Mouse (Mus musculus): ENCODE measurements around the gene Frmd4b. TPM values are rescaled to one million over a fixed set of nuclear protein-coding genes. Genes with fewer than 3 reads are reported as not detected.
"Not testable (repeated sequence)": the region's sequence is repeated elsewhere in the genome, so short reads cannot be mapped to it uniquely, and the experiment has no call there.

The Frmd4b gene
- polyA plus RNA-seq, 1 experiment from 2014 or later = 13.9 TPM

- Histone ChIP-seq H3K9me3 (no peaks in the 10 kb centered on the region), H3K27ac (no peak overlapping the region), H3K4me2 (no peak overlapping the region), H3K9ac (no peak overlapping the region), H3K36me3 (no peaks in the 10 kb centered on the region), H3K4me1 (no peaks in the 10 kb centered on the region), H3K27me3 (no peaks in the 10 kb centered on the region), H3K4me3 (no peak overlapping the region)
- 87% methylated on average over 10 of the region's 10 CpGs for WGBS
- ATAC-seq (ENCODE audit: insufficient number of reproducible peaks, low FRiP score, low TSS enrichment, low read depth) = no peak
Observed at GRCm38 (mm10) chr6:97431309-97432004, 185.9 kb downstream of the Frmd4b start.

- H3K9ac ChIP-seq = no peak overlapping the region
- H3K4me3 ChIP-seq = no peak overlapping the region
- no peak overlapping the region for H3K4me2 ChIP-seq
- no peaks in the 10 kb centered on the region for H3K4me1 ChIP-seq
- WGBS = 64% methylated on average over 6 of the region's 6 CpGs
- no peaks in the 10 kb centered on the region for H3K27me3 ChIP-seq
- H3K9me3 ChIP-seq = no peaks in the 10 kb centered on the region
- H3K27ac ChIP-seq = no peak overlapping the region
- ATAC-seq (ENCODE audit: insufficient number of reproducible peaks, low FRiP score, low TSS enrichment, low read depth) = no peak
- H3K36me3 ChIP-seq = no peaks in the 10 kb centered on the region
Observed at GRCm38 (mm10) chr6:97430519-97430918, 186.8 kb downstream of the Frmd4b start.

GRCm38 (mm10) chr6:97429688-97430343, 187.5 kb downstream of the Frmd4b start:
- H3K36me3 ChIP-seq = no peaks in the 10 kb centered on the region
- no peak for ATAC-seq (ENCODE audit: insufficient number of reproducible peaks, low FRiP score, low TSS enrichment, low read depth)
- H3K4me1 ChIP-seq = no peaks in the 10 kb centered on the region
- no peak overlapping the region for H3K4me2 ChIP-seq
- no peaks in the 10 kb centered on the region for H3K27me3 ChIP-seq
- no peak overlapping the region for H3K27ac ChIP-seq
- H3K9me3 ChIP-seq = no peaks in the 10 kb centered on the region
- 30% methylated on average over 2 of the region's 2 CpGs for WGBS
- H3K9ac ChIP-seq = no peak overlapping the region
- no peak overlapping the region for H3K4me3 ChIP-seq

GRCm38 (mm10) chr6:97419771-97420446, 197.4 kb downstream of the Frmd4b start:
- Histone ChIP-seq H3K4me3 (no peak overlapping the region), H3K27ac (no peak overlapping the region), H3K27me3 (no peaks in the 10 kb centered on the region), H3K36me3 (no peaks in the 10 kb centered on the region), H3K4me2 (no peak overlapping the region), H3K4me1 (no peaks in the 10 kb centered on the region), H3K9me3 (no peaks in the 10 kb centered on the region), H3K9ac (no peak overlapping the region)
- ATAC-seq (ENCODE audit: insufficient number of reproducible peaks, low FRiP score, low TSS enrichment, low read depth) = no peak
- WGBS = 60% methylated on average over 7 of the region's 7 CpGs

- Histone ChIP-seq H3K4me3 (no peak overlapping the region), H3K27me3 (no peaks in the 10 kb centered on the region), H3K36me3 (no peaks in the 10 kb centered on the region), H3K4me1 (no peaks in the 10 kb centered on the region), H3K27ac (no peak overlapping the region), H3K4me2 (no peak overlapping the region), H3K9ac (no peak overlapping the region), H3K9me3 (no peaks in the 10 kb centered on the region)
- ATAC-seq (ENCODE audit: insufficient number of reproducible peaks, low FRiP score, low TSS enrichment, low read depth) = no peak
- 63% methylated on average over 13 of the region's 13 CpGs for WGBS
Observed at GRCm38 (mm10) chr6:97416972-97417554, 200.3 kb downstream of the Frmd4b start.

- not testable (repeated sequence) for H3K27ac ChIP-seq; H3K4me3 ChIP-seq; H3K36me3 ChIP-seq; H3K4me1 ChIP-seq; H3K9ac ChIP-seq; H3K4me2 ChIP-seq; H3K9me3 ChIP-seq; ATAC-seq (ENCODE audit: insufficient number of reproducible peaks, low FRiP score, low TSS enrichment, low read depth); H3K27me3 ChIP-seq
- 93% methylated on average over 4 of the region's 4 CpGs for WGBS
Observed at GRCm38 (mm10) chr6:97415578-97415977, 201.8 kb downstream of the Frmd4b start.

GRCm38 (mm10) chr6:97413453-97413852, 203.9 kb downstream of the Frmd4b start:
- no peak overlapping the region for H3K27ac ChIP-seq
- no peak overlapping the region for H3K4me3 ChIP-seq
- WGBS = 77% methylated on average over 7 of the region's 7 CpGs
- ATAC-seq (ENCODE audit: insufficient number of reproducible peaks, low FRiP score, low TSS enrichment, low read depth) = no peak
- H3K4me2 ChIP-seq = no peak overlapping the region
- H3K36me3 ChIP-seq = no peaks in the 10 kb centered on the region
- no peak overlapping the region for H3K9ac ChIP-seq
- H3K27me3 ChIP-seq = no peaks in the 10 kb centered on the region
- no peaks in the 10 kb centered on the region for H3K4me1 ChIP-seq
- H3K9me3 ChIP-seq = no peaks in the 10 kb centered on the region

GRCm38 (mm10) chr6:97412403-97412802, 204.9 kb downstream of the Frmd4b start:
- 88% methylated on average over 15 of the region's 15 CpGs for WGBS
- no peak for ATAC-seq (ENCODE audit: insufficient number of reproducible peaks, low FRiP score, low TSS enrichment, low read depth)
- Histone ChIP-seq H3K4me1 (no peaks in the 10 kb centered on the region), H3K36me3 (no peaks in the 10 kb centered on the region), H3K9me3 (no peaks in the 10 kb centered on the region), H3K4me2 (no peak overlapping the region), H3K27ac (no peak overlapping the region), H3K27me3 (no peaks in the 10 kb centered on the region), H3K9ac (no peak overlapping the region), H3K4me3 (no peak overlapping the region)

GRCm38 (mm10) chr6:97411327-97411726, 206.0 kb downstream of the Frmd4b start:
- no peak overlapping the region for H3K4me2 ChIP-seq
- no peak overlapping the region for H3K4me3 ChIP-seq
- no peaks in the 10 kb centered on the region for H3K9me3 ChIP-seq
- ATAC-seq (ENCODE audit: insufficient number of reproducible peaks, low FRiP score, low TSS enrichment, low read depth) = no peak
- WGBS = 82% methylated on average over 6 of the region's 6 CpGs
- no peak overlapping the region for H3K9ac ChIP-seq
- no peaks in the 10 kb centered on the region for H3K27me3 ChIP-seq
- H3K36me3 ChIP-seq = no peaks in the 10 kb centered on the region
- H3K27ac ChIP-seq = no peak overlapping the region
- H3K4me1 ChIP-seq = no peaks in the 10 kb centered on the region

GRCm38 (mm10) chr6:97409467-97410239, 207.7 kb downstream of the Frmd4b start:
- peak; percentile 35; the same call in 1 of the 2 replicates for ATAC-seq (ENCODE audit: insufficient number of reproducible peaks, low FRiP score, low TSS enrichment, low read depth)
- 30% methylated on average over 5 of the region's 5 CpGs for WGBS

GRCm38 (mm10) chr6:97407914-97408313, 209.4 kb downstream of the Frmd4b start:
- WGBS = 85% methylated on average over 3 of the region's 3 CpGs
- no peak overlapping the region for H3K4me2 ChIP-seq

More at GRCm38 (mm10) chr6:97409467-97410239, 207.7 kb downstream of the Frmd4b start:
- Histone ChIP-seq H3K4me3 (no peak overlapping the region), H3K27me3 (no peaks in the 10 kb centered on the region), H3K4me2 (no peak overlapping the region), H3K4me1 (peaks cover 6% of the 10 kb centered on the region; the same call in 1 of the 2 replicates), H3K9ac (no peak overlapping the region), H3K27ac (no peak overlapping the region), H3K9me3 (no peaks in the 10 kb centered on the region), H3K36me3 (no peaks in the 10 kb centered on the region)

More at GRCm38 (mm10) chr6:97407914-97408313, 209.4 kb downstream of the Frmd4b start:
- H3K27ac ChIP-seq = no peak overlapping the region
- H3K4me3 ChIP-seq = no peak overlapping the region
- no peaks in the 10 kb centered on the region for H3K27me3 ChIP-seq
- H3K9me3 ChIP-seq = no peaks in the 10 kb centered on the region
- H3K36me3 ChIP-seq = no peaks in the 10 kb centered on the region
- H3K4me1 ChIP-seq = peaks cover 6% of the 10 kb centered on the region
- no peak for ATAC-seq (ENCODE audit: insufficient number of reproducible peaks, low FRiP score, low TSS enrichment, low read depth)
- H3K9ac ChIP-seq = no peak overlapping the region

Data from limb, embryonic 15.5 days (tissue).